Mouse (Mus musculus): ENCODE measurements around the gene Cdc42ep4. TPM values are rescaled to one million over a fixed set of nuclear protein-coding genes. Genes with fewer than 3 reads are reported as not detected.

Gene Cdc42ep4
- polyA plus RNA-seq (2015; fragmentation: Nextera tagmentation; extraction: Ambion mirVana): 82.2 and 86.2 TPM in 2 replicates

GRCm38 (mm10) chr11:113751484-113752084, at the start of gene Cdc42ep4:
Cdc42ep4 (minus strand) TSS chr11:113751881.
- H3K36me3 ChIP-seq: 0 out of 2 replicates have a peak, but pooled peaks cover 3% of the 10 kb centered on the region
- H3K27ac ChIP-seq (replicated peaks): peak within 1 kb of the TSS; percentile 99
- no peaks in the 10 kb centered on the region for H3K9me3 ChIP-seq (replicated peaks)
- peaks cover 61% of the 10 kb centered on the region for H3K4me1 ChIP-seq
- no peaks in the 10 kb centered on the region for H3K27me3 ChIP-seq
- ATAC-seq (ENCODE audit: insufficient number of reproducible peaks, low FRiP score, low TSS enrichment, low read depth): peak; percentile 89
- under 1% methylated on average over 44 of the region's 44 CpGs for WGBS
- H3K4me2 ChIP-seq (replicated peaks): peak within 1 kb of the TSS; percentile 78
- H3K4me3 ChIP-seq (replicated peaks): peak within 1 kb of the TSS; percentile 84
- peak within 1 kb of the TSS; percentile 84 for H3K9ac ChIP-seq

- 95% methylated on average over 12 of the region's 12 CpGs for WGBS
- H3K4me1 ChIP-seq: peaks cover 28% of the 10 kb centered on the region
- no peaks in the 10 kb centered on the region; the same call in 1 of the 2 replicates for H3K36me3 ChIP-seq
- H3K9ac ChIP-seq: no peak overlapping the region
- ATAC-seq (ENCODE audit: insufficient number of reproducible peaks, low FRiP score, low TSS enrichment, low read depth): no peak
- H3K27me3 ChIP-seq: no peaks in the 10 kb centered on the region
- no peak overlapping the region for H3K4me2 ChIP-seq (replicated peaks)
- H3K27ac ChIP-seq (replicated peaks): no peak overlapping the region
- H3K9me3 ChIP-seq (replicated peaks): no peaks in the 10 kb centered on the region
- no peak overlapping the region for H3K4me3 ChIP-seq (replicated peaks)
Measured at GRCm38 (mm10) chr11:113800026-113800425, 48.3 kb upstream of the Cdc42ep4 start.

GRCm38 (mm10) chr11:113799041-113799447, 47.4 kb upstream of the Cdc42ep4 start:
- no peak for ATAC-seq (ENCODE audit: insufficient number of reproducible peaks, low FRiP score, low TSS enrichment, low read depth)
- WGBS: 81% methylated on average over 14 of the region's 14 CpGs

GRCm38 (mm10) chr11:113798011-113798410, 46.3 kb upstream of the Cdc42ep4 start:
- no peaks in the 10 kb centered on the region for H3K9me3 ChIP-seq (replicated peaks)
- no peaks in the 10 kb centered on the region; the same call in 1 of the 2 replicates for H3K36me3 ChIP-seq
- WGBS: 61% methylated on average over 6 of the region's 6 CpGs
- H3K4me3 ChIP-seq (replicated peaks): no peak overlapping the region
- peaks cover 28% of the 10 kb centered on the region for H3K4me1 ChIP-seq
- H3K9ac ChIP-seq: no peak overlapping the region
- 0 out of 2 replicates have a peak overlapping the region, but pooled peaks have one; percentile 28 for H3K27ac ChIP-seq (replicated peaks)
- no peak overlapping the region for H3K4me2 ChIP-seq (replicated peaks)
- H3K27me3 ChIP-seq: no peaks in the 10 kb centered on the region
- ATAC-seq (ENCODE audit: insufficient number of reproducible peaks, low FRiP score, low TSS enrichment, low read depth): no peak

More at GRCm38 (mm10) chr11:113799041-113799447, 47.4 kb upstream of the Cdc42ep4 start:
- no peak overlapping the region for H3K4me3 ChIP-seq (replicated peaks)
- no peaks in the 10 kb centered on the region; the same call in 1 of the 2 replicates for H3K36me3 ChIP-seq
- H3K4me1 ChIP-seq: peaks cover 28% of the 10 kb centered on the region
- H3K27ac ChIP-seq (replicated peaks): no peak overlapping the region
- no peaks in the 10 kb centered on the region for H3K27me3 ChIP-seq
- H3K9ac ChIP-seq: no peak overlapping the region
- no peak overlapping the region for H3K4me2 ChIP-seq (replicated peaks)
- H3K9me3 ChIP-seq (replicated peaks): no peaks in the 10 kb centered on the region

GRCm38 (mm10) chr11:113797014-113797983, 45.6 kb upstream of the Cdc42ep4 start:
- Histone ChIP-seq H3K9me3 (replicated peaks) (no peaks in the 10 kb centered on the region), H3K4me3 (replicated peaks) (no peak overlapping the region), H3K36me3 (no peaks in the 10 kb centered on the region; the same call in 1 of the 2 replicates), H3K27ac (replicated peaks) (peak overlapping the region; percentile 28; the same call in 1 of the 2 replicates), H3K4me2 (replicated peaks) (no peak overlapping the region), H3K4me1 (peaks cover 25% of the 10 kb centered on the region), H3K9ac (no peak overlapping the region), H3K27me3 (no peaks in the 10 kb centered on the region)
- no peak for ATAC-seq (ENCODE audit: insufficient number of reproducible peaks, low FRiP score, low TSS enrichment, low read depth)
- WGBS: 50% methylated on average over 19 of the region's 19 CpGs

GRCm38 (mm10) chr11:113795846-113796245, 44.2 kb upstream of the Cdc42ep4 start:
- Histone ChIP-seq H3K9me3 (replicated peaks) (no peaks in the 10 kb centered on the region), H3K36me3 (no peaks in the 10 kb centered on the region), H3K27me3 (no peaks in the 10 kb centered on the region), H3K4me3 (replicated peaks) (no peak overlapping the region), H3K4me2 (replicated peaks) (no peak overlapping the region), H3K4me1 (peaks cover 31% of the 10 kb centered on the region), H3K27ac (replicated peaks) (no peak overlapping the region), H3K9ac (no peak overlapping the region)
- no peak for ATAC-seq (ENCODE audit: insufficient number of reproducible peaks, low FRiP score, low TSS enrichment, low read depth)
- WGBS: 71% methylated on average over 12 of the region's 12 CpGs

GRCm38 (mm10) chr11:113791357-113792215, 39.9 kb upstream of the Cdc42ep4 start:
- no peak overlapping the region for H3K9ac ChIP-seq
- no peak overlapping the region for H3K4me2 ChIP-seq (replicated peaks)

GRCm38 (mm10) chr11:113789101-113789500, 37.4 kb upstream of the Cdc42ep4 start:
- peak overlapping the region; percentile 73; the same call in 1 of the 2 replicates for H3K27ac ChIP-seq (replicated peaks)
- 13% methylated on average over 1 of the region's 1 CpGs for WGBS
- ATAC-seq (ENCODE audit: insufficient number of reproducible peaks, low FRiP score, low TSS enrichment, low read depth): no peak

More at GRCm38 (mm10) chr11:113791357-113792215, 39.9 kb upstream of the Cdc42ep4 start:
- Histone ChIP-seq H3K4me1 (peaks cover 26% of the 10 kb centered on the region), H3K4me3 (replicated peaks) (no peak overlapping the region), H3K27ac (replicated peaks) (peak overlapping the region; percentile 51), H3K27me3 (no peaks in the 10 kb centered on the region), H3K9me3 (replicated peaks) (no peaks in the 10 kb centered on the region), H3K36me3 (no peaks in the 10 kb centered on the region)
- peak; percentile 70 for ATAC-seq (ENCODE audit: insufficient number of reproducible peaks, low FRiP score, low TSS enrichment, low read depth)
- WGBS: 40% methylated on average over 16 of the region's 16 CpGs

GRCm38 (mm10) chr11:113788183-113788789, 36.6 kb upstream of the Cdc42ep4 start:
- Histone ChIP-seq H3K36me3 (no peaks in the 10 kb centered on the region), H3K9me3 (replicated peaks) (no peaks in the 10 kb centered on the region), H3K4me3 (replicated peaks) (no peak overlapping the region), H3K4me1 (peaks cover 47% of the 10 kb centered on the region), H3K9ac (no peak overlapping the region), H3K27ac (replicated peaks) (peak overlapping the region; percentile 73), H3K4me2 (replicated peaks) (no peak overlapping the region), H3K27me3 (no peaks in the 10 kb centered on the region)
- ATAC-seq (ENCODE audit: insufficient number of reproducible peaks, low FRiP score, low TSS enrichment, low read depth): no peak
- WGBS: 43% methylated on average over 2 of the region's 2 CpGs

More at GRCm38 (mm10) chr11:113789101-113789500, 37.4 kb upstream of the Cdc42ep4 start:
- Histone ChIP-seq H3K9me3 (replicated peaks) (no peaks in the 10 kb centered on the region), H3K4me1 (peaks cover 47% of the 10 kb centered on the region), H3K27me3 (no peaks in the 10 kb centered on the region), H3K4me3 (replicated peaks) (no peak overlapping the region), H3K9ac (no peak overlapping the region), H3K36me3 (no peaks in the 10 kb centered on the region), H3K4me2 (replicated peaks) (no peak overlapping the region)

- Histone ChIP-seq H3K4me3 (replicated peaks) (no peak overlapping the region), H3K27me3 (no peaks in the 10 kb centered on the region), H3K27ac (replicated peaks) (peak overlapping the region; percentile 73; the same call in 1 of the 2 replicates), H3K9ac (no peak overlapping the region), H3K9me3 (replicated peaks) (no peaks in the 10 kb centered on the region), H3K36me3 (no peaks in the 10 kb centered on the region), H3K4me2 (replicated peaks) (no peak overlapping the region), H3K4me1 (peaks cover 47% of the 10 kb centered on the region)
- WGBS: 84% methylated on average over 13 of the region's 13 CpGs
- no peak for ATAC-seq (ENCODE audit: insufficient number of reproducible peaks, low FRiP score, low TSS enrichment, low read depth)
Measured at GRCm38 (mm10) chr11:113787432-113788182, 35.9 kb upstream of the Cdc42ep4 start.
